Mouse (Mus musculus): Measurements from ENCODE around the gene Rasgrf1. TPM values are rescaled to one million over a fixed set of nuclear protein-coding genes. Genes with fewer than 3 reads are reported as not detected.

The Rasgrf1 gene
- polyA plus RNA-seq, 1 experiment = 0.22 TPM

DNA sequence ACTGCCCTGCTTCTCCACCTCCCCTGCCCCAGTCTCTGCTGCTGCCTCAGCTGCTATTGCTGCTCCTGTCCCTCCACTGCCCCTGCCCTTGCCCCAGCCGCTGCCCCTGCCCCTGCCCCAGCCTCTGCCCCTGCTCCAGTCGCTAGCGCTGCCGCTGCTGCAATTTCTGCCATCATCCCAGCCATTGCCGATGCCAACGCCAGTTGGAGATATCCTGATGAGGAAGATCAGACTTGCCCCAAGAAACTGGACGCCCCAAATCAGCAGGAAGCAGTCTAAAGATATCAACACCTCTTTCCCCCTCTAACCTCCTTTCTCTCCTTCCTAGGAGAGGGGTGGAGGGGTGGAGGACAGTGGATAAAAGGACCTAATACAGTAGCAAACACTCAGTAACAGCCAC lies 28.2 kb upstream of the Rasgrf1 start:
- WGBS = 66% methylated on average over 7 of the region's 7 CpGs

DNA sequence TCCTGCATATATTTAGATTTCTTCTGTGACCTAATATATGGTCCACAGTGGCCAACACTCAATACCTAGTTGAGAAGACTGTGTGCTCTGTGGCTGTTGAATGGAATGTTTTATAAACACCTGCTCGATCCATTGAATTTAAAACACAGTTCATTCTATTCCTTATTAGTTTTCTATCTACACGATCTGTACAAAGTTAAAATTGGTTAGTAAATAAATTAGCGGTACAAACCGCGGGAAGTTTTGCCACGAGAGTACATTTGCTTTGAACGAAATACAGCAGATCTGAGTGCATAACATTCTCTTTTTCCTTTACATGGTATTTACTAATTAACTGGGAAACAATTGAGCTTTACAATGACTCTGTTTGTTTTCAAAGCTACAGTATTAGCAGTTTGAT lies 27.1 kb upstream of the Rasgrf1 start:
- 0 out of 2 replicates have a peak, but pooled peaks cover 2% of the 10 kb centered on the region for H3K27me3 ChIP-seq (ENCODE audit: control insufficient read depth, insufficient read depth, low read length)
- H3K36me3 ChIP-seq (ENCODE audit: control insufficient read depth, insufficient read depth, low read length) = no peaks in the 10 kb centered on the region
- no peaks in the 10 kb centered on the region for H3K4me1 ChIP-seq (replicated peaks; ENCODE audit: control insufficient read depth, insufficient read depth, low read length)
- 61% methylated on average over 7 of the region's 7 CpGs for WGBS
- DNase-seq = no peak
- no peak overlapping the region for H3K4me3 ChIP-seq (ENCODE audit: control insufficient read depth, insufficient read depth, low read length)
- H3K27ac ChIP-seq (ENCODE audit: control insufficient read depth, insufficient read depth, low read length) = no peak overlapping the region
- no peak for TF ChIP-seq POLR2A (IDR thresholded peaks at IDR 0.05; ENCODE audit: control insufficient read depth, extremely low read depth, insufficient read depth, low read length, poor library complexity)
- no peak for TF ChIP-seq CTCF (IDR thresholded peaks at IDR 0.05; ENCODE audit: borderline replicate concordance, control insufficient read depth, extremely low read depth, insufficient read depth, low read length, poor library complexity)

More for the DNA sequence above, 28.2 kb upstream of the Rasgrf1 start:
- no peak for DNase-seq
- no peaks in the 10 kb centered on the region for H3K36me3 ChIP-seq (ENCODE audit: control insufficient read depth, insufficient read depth, low read length)
- no peak overlapping the region for H3K4me3 ChIP-seq (ENCODE audit: control insufficient read depth, insufficient read depth, low read length)
- no peak overlapping the region for H3K27ac ChIP-seq (ENCODE audit: control insufficient read depth, insufficient read depth, low read length)
- H3K27me3 ChIP-seq (ENCODE audit: control insufficient read depth, insufficient read depth, low read length) = peaks cover 2% of the 10 kb centered on the region; the same call in 1 of the 2 replicates
- TF ChIP-seq CTCF (IDR thresholded peaks at IDR 0.05; ENCODE audit: borderline replicate concordance, control insufficient read depth, extremely low read depth, insufficient read depth, low read length, poor library complexity) (no peak), POLR2A (IDR thresholded peaks at IDR 0.05; ENCODE audit: control insufficient read depth, extremely low read depth, insufficient read depth, low read length, poor library complexity) (no peak)
- H3K4me1 ChIP-seq (replicated peaks; ENCODE audit: control insufficient read depth, insufficient read depth, low read length) = no peaks in the 10 kb centered on the region

DNA sequence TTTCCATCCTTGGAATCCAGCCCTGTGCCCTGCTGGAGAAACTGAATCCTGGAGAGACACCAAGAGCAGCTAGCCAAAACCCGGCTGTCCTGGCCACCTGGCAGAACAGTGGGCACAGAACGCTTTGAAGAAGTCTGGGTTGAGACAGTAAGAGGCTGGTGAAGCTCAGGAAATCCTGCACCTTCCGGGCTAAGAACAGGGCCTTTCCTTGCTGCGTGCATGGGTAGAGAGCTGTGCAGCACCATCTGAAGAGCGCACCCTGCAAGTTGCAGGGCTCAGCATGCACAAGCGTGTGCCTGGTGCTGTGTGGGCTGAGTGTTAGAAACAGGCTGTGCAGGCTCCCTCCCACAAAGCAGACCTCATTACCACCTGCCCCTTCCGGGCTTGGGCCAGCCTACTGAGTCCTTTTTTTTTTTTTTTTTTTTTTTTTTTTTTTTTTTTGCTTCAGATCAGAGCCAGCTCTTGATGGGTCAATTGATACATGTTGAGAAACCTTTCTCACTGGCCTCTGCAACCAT lies 23.9 kb upstream of the Rasgrf1 start:
- H3K36me3 ChIP-seq (ENCODE audit: control insufficient read depth, insufficient read depth, low read length) = no peaks in the 10 kb centered on the region
- H3K27me3 ChIP-seq (ENCODE audit: control insufficient read depth, insufficient read depth, low read length) = 0 out of 2 replicates have a peak, but pooled peaks cover 2% of the 10 kb centered on the region
- WGBS = 1% methylated on average over 7 of the region's 7 CpGs
- H3K4me3 ChIP-seq (ENCODE audit: control insufficient read depth, insufficient read depth, low read length) = no peak overlapping the region
- no peak for DNase-seq
- no peak overlapping the region for H3K27ac ChIP-seq (ENCODE audit: control insufficient read depth, insufficient read depth, low read length)
- no peaks in the 10 kb centered on the region for H3K4me1 ChIP-seq (replicated peaks; ENCODE audit: control insufficient read depth, insufficient read depth, low read length)
- TF ChIP-seq CTCF (IDR thresholded peaks at IDR 0.05; ENCODE audit: borderline replicate concordance, control insufficient read depth, extremely low read depth, insufficient read depth, low read length, poor library complexity) (no peak), POLR2A (IDR thresholded peaks at IDR 0.05; ENCODE audit: control insufficient read depth, extremely low read depth, insufficient read depth, low read length, poor library complexity) (no peak)

DNA sequence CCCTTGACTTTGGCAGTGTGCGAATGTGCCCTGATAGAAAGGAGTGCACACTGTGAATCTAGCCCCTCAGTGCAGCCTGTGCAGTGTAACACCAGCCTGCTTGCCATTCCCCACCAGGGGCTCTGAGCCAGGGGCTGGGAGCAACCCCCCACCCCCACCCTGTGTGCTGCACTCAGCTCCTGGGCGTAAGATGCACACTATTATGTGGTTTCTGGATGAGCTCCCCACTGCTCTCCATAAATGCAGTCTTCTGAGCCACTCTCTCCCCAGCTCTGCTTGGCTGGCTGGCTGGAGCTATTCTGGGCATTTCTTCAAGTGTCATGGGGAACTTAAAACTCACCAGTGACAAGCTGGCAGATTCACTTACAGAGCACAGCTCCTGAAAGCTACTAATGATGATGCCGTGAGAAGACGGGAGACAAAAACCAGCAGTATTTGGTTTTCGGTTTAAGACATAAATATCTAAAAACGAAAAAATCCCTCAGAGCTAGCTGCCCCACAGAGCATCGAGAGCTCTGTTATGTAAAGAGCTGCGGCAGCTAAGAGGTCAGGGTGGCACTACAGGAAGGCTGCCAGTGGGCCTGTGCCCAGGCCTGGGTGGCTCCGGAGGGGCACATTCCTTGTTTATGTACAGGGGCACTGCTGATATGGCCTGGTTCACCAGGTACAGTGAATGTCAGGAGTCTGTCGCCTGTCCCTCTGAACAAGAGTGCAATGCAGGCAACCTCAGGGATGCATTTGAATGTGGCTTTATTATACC lies 18.0 kb upstream of the Rasgrf1 start:
- no peaks in the 10 kb centered on the region for H3K4me1 ChIP-seq (replicated peaks; ENCODE audit: control insufficient read depth, insufficient read depth, low read length)
- H3K27me3 ChIP-seq (ENCODE audit: control insufficient read depth, insufficient read depth, low read length) = no peaks in the 10 kb centered on the region
- 93% methylated on average over 10 of the region's 10 CpGs for WGBS
- H3K36me3 ChIP-seq (ENCODE audit: control insufficient read depth, insufficient read depth, low read length) = no peaks in the 10 kb centered on the region
- TF ChIP-seq POLR2A (IDR thresholded peaks at IDR 0.05; ENCODE audit: control insufficient read depth, extremely low read depth, insufficient read depth, low read length, poor library complexity) = no peak
- no peak for TF ChIP-seq CTCF (IDR thresholded peaks at IDR 0.05; ENCODE audit: borderline replicate concordance, control insufficient read depth, extremely low read depth, insufficient read depth, low read length, poor library complexity)
- DNase-seq = no peak
- no peak overlapping the region for H3K4me3 ChIP-seq (ENCODE audit: control insufficient read depth, insufficient read depth, low read length)
- H3K27ac ChIP-seq (ENCODE audit: control insufficient read depth, insufficient read depth, low read length) = no peak overlapping the region

DNA sequence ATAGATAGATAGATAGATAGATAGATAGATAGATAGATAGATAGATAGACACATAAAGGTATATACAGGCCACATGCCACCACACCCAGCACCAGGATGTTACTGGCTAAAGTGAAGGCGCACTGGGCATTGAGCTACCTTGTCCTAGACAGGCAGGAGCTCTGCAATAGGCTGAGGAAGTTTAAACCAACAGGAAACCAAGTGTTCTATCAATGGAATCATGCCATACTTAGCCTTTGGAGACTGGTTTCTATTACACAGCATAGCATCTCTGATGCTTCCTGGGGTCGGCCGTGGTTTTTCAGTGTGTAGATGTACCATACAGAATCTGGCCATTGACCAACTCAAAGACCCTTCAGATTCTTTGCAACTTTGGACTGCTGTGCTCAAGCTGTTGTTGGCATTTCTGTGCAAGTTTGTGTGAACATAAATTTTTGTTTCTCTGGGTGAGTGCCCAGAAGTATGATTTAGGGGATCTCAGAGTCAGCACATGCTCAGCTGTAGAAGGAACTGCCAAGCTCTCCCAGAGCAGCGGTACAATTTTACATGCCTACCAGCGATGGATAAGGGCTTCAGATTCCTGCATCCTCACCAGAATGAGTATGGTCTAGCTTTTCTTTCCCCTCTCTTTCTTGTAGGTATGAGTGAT lies 17.0 kb upstream of the Rasgrf1 start:
- Histone ChIP-seq H3K4me1 (replicated peaks; ENCODE audit: control insufficient read depth, insufficient read depth, low read length) (no peaks in the 10 kb centered on the region), H3K27ac (ENCODE audit: control insufficient read depth, insufficient read depth, low read length) (no peak overlapping the region), H3K36me3 (ENCODE audit: control insufficient read depth, insufficient read depth, low read length) (no peaks in the 10 kb centered on the region), H3K4me3 (ENCODE audit: control insufficient read depth, insufficient read depth, low read length) (no peak overlapping the region), H3K27me3 (ENCODE audit: control insufficient read depth, insufficient read depth, low read length) (no peaks in the 10 kb centered on the region)
- 38% methylated on average over 5 of the region's 5 CpGs for WGBS
- no peak for TF ChIP-seq POLR2A (IDR thresholded peaks at IDR 0.05; ENCODE audit: control insufficient read depth, extremely low read depth, insufficient read depth, low read length, poor library complexity)
- DNase-seq = no peak

DNA sequence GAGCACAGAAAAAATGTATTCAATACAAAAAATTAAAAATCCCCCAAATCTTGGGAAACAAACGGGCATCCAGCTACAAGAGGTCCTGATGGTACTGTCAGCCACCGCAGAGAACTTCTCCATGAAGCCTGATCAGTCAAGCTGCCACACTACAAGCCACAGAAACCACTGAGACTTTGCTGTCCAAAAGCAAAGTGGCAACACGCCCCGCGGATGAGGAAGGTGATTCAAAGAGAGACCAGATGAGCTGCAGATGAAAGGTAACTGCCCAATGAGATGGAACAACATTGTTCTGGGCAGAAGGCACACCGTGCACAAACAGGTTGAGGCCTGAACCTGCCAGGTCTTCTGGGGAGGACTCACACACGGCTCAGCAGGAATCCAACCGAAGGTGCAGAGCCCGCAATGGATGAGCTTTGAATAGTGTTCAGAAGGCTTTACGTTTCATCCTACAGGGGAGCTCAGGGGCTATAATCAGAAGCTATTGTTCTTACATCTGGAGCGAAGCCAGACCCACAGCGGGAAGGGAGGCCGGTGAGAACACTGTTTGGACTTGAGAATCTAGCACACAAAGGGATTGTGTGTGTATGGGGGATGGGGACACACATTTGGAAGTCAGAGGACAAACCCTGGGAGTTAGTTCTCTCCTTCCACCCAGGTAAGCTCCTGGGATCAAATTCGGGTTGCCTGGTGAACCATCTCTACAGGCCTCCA lies 9.4 kb upstream of the Rasgrf1 start:
- H3K4me1 ChIP-seq (replicated peaks; ENCODE audit: control insufficient read depth, insufficient read depth, low read length) = no peaks in the 10 kb centered on the region
- WGBS = 35% methylated on average over 14 of the region's 14 CpGs
- H3K36me3 ChIP-seq (ENCODE audit: control insufficient read depth, insufficient read depth, low read length) = no peaks in the 10 kb centered on the region
- no peak for DNase-seq
- H3K27me3 ChIP-seq (ENCODE audit: control insufficient read depth, insufficient read depth, low read length) = no peaks in the 10 kb centered on the region
- H3K27ac ChIP-seq (ENCODE audit: control insufficient read depth, insufficient read depth, low read length) = no peak overlapping the region
- H3K4me3 ChIP-seq (ENCODE audit: control insufficient read depth, insufficient read depth, low read length) = no peak overlapping the region
- TF ChIP-seq CTCF (IDR thresholded peaks at IDR 0.05; ENCODE audit: borderline replicate concordance, control insufficient read depth, extremely low read depth, insufficient read depth, low read length, poor library complexity) (no peak), POLR2A (IDR thresholded peaks at IDR 0.05; ENCODE audit: control insufficient read depth, extremely low read depth, insufficient read depth, low read length, poor library complexity) (no peak)

Data from thymus, adult 2 months (tissue).